Mouse (Mus musculus) adrenal gland, adult 2 months (tissue): ENCODE data around the gene Ptprn2. TPM values are rescaled to one million over a fixed set of nuclear protein-coding genes. Genes with fewer than 3 reads are reported as not detected.

Experiments used
- DNase-seq: peaks from one replicate; pipeline ENCODE4 v3.0.0; 2021
- polyA plus RNA-seq: library from polyadenylated mRNA; depleted of rRNA; stranded (reverse); fragments of >200 nt; gene quantifications from 2 replicates; pipeline ENCODE4 v1.2.3, GENCODE M21; 2012
- total RNA-seq, 2 experiments: library from RNA; stranded (reverse); gene quantifications; 2 replicates each; pipeline ENCODE4 v1.2.3; 2021

The Ptprn2 gene
- total and polyA plus RNA-seq, 3 experiments: 17.4 to 25.4 (median 18.7) TPM

- DNase-seq: no peak
Measured at GRCm38 (mm10) chr12:116976981-116977380, 491.5 kb downstream of the Ptprn2 start.

GRCm38 (mm10) chr12:116978201-116978600 is 492.7 kb downstream of the Ptprn2 start:
- DNase-seq: peak; percentile 46

DNA sequence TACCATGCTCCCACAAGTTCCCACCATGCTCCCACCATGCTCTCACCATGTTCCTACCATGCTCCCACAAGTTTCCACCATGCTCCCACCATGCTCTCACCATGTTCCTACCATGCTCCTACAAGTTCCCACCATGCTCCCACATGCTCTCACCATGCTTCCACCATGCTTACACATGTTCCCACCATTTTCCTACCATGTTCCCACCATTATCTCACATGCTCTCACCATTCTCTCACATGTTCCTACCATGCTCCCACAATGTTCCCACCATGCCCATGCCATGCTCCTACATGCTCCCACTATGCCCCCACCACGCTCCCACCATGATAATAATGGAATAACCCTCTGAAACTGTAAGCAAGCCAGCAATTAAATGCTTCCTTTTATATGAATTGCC is 495.8 kb downstream of the Ptprn2 start:
- no peak for DNase-seq

- DNase-seq: no peak
Measured at GRCm38 (mm10) chr12:116989144-116989543, 503.6 kb downstream of the Ptprn2 start.

- DNase-seq: no peak
Measured at GRCm38 (mm10) chr12:117001546-117002148, 516.1 kb downstream of the Ptprn2 start.

DNA sequence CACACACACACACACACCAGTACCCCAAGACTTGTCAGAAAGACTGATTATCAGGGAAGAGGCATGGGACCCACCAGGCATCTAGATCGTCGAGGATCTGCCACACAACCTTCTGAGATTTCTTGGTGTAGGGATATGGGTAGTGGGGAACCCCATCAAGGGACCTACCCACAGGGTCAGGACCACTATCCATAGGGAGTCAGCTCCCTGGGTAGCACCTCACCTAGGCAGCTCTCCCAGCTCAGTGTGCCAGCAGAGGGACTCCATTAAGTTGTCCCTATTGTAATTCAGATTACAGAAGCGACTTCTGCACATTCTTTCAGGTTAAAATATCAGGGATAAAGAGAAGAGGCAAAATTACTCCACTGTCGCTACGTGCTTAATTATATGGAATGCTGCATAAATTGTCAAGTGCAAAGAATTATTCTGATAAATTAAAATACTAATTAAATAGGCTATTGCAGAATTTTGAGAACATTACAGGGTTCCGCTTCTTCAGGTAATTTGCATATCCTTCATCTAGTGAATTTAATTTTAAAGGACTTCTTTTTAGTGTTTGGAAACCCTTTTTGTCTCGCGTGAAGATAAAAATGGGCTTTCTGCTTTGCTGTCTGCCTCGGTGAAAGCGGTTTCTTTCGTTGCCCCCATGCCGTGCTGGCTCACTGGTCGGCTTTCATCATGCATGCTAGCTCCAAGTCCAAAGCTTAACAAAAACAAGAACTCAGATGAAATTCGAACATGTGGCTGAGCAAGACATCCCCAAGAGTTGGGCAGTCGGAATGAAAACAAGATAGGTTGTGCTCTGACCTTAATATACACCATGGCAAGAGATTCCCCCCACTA is 531.5 kb downstream of the Ptprn2 start:
- DNase-seq: no peak

- no peak for DNase-seq
Measured at GRCm38 (mm10) chr12:117017912-117018311, 532.4 kb downstream of the Ptprn2 start.

GRCm38 (mm10) chr12:117023235-117023634 is 537.7 kb downstream of the Ptprn2 start:
- no peak for DNase-seq

DNA sequence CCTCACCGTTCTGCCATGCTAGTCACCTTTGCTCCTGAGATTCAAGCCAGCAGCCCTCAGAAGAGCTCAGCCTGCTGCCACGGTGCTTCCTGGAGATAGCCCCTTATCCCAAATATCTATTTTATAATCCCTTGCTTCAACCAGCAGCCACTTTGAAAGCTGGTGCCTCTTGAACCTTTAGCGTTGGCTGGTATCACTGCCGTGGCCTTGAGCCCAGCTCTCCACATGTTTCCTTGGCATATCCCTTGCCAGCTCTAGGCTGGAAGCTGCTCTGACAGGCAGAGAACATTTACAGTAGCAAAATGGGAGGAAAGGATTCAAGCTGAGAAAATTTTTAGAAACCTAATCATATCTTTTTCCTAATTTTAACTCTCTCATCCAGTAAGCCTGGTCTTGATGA is 539.4 kb downstream of the Ptprn2 start:
- DNase-seq: peak; percentile 47

DNA sequence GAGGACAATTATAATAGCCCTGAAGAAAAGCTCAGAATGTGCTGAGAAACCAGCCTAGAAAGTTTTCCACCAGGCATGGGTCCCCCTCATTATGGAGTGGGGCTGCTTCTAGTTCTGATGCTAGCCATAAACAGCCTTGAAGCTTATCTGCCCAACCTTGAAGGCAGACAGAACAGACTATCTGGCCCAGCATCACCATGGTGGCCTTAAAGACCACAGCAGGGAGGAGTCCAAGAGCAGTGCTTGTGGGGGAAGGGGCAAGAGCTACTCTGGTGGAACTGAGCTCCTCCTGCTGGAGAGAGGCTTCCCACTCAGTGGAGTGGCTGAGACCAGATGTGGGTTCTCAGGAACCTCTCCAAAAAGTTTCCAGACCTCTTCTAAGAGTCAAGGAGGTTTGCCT is 540.2 kb downstream of the Ptprn2 start:
- peak; percentile 49 for DNase-seq

GRCm38 (mm10) chr12:117027351-117027750 is 541.8 kb downstream of the Ptprn2 start:
- peak; percentile 79 for DNase-seq

DNA sequence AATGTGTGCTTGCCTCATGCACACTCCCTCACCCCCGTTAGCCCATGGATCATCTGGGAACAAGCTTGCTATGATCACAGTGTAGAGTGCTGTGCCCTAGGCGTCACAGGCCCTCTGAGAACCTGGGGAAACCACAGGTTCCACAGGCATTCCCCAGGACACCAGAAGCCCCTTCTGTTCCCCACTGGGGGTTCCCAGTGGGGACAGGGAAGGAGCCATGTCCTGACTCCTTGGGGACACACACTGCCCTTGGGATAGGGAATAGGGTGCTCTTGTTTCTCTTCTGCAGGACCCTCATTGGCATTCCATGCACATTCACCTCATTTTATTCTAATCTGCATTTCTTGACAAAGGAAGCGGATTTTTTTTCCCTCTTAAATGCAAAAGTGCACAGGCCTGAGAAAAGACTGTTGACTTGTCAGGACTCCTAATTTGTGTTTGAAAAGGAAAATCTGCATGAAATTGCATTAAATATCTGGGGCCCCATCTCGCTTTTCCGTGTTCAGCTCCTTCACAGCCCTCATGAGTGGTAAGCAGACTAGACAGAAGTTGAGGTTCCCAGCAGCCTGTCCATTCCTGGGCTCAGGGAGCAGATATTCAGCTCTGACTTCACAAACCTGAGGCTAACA is 542.9 kb downstream of the Ptprn2 start:
- no peak for DNase-seq

DNA sequence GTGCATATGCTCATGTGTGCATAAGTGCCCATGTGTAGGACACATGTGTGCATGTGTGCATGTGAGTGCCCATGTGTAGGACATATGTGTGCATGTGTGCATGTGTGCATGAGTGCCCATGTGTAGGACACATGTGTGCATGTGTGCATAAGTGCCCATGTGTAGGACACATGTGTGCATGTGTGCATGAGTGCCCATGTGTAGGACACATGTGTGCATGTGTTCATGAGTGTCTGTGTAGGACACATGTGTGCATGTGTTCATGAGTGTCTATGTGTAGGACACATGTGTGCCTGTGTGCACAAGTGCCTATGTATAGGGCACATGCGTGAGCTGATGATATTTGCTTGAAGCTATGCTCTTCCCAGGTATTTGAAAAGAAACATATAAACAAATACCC is 547.7 kb downstream of the Ptprn2 start:
- DNase-seq: no peak

- peak; percentile 25 for DNase-seq
Measured at GRCm38 (mm10) chr12:117034506-117034905, 549.0 kb downstream of the Ptprn2 start.

DNA sequence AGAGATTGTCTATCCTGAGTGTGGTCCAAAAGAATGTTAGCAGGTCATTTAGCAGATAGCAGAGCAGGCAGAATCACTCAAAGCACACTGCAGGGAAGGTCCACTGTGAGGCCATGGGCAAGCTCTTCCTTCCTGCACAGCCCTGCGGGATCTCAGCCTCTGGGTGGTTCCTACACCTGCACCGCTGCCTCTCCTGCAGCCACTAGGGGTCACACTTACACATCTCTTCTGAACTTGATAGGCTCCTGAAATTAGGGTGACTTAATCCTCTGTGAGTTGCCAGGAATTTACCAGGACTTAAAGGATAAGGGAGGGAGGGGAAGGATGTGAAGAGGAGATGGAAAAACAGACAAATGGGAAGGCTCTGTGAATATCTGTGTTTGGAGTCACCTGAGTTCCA is 549.7 kb downstream of the Ptprn2 start:
- peak; percentile 69 for DNase-seq

GRCm38 (mm10) chr12:117039411-117039810 is 553.9 kb downstream of the Ptprn2 start:
- DNase-seq: no peak

DNA sequence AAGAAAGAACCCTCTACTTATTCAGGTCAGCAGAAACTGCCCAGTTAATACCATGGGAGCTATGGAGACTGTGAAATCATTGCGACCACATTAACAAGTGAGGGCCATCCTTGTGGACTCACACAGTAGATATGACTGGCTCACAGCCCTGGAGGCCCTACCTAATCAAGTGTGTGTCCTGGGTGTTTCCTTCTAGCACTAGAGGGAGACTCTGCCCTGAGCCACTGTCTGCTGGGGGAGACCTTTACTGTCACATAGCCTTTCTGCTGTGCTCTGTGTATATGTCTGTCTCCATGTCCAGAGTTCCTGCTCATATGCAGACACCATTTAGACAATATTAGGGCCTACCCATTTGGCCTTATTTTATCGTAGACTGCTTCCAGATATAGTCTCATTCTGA is 555.9 kb downstream of the Ptprn2 start:
- no peak for DNase-seq

- DNase-seq: no peak
Measured at GRCm38 (mm10) chr12:117042706-117043105, 557.2 kb downstream of the Ptprn2 start.

DNA sequence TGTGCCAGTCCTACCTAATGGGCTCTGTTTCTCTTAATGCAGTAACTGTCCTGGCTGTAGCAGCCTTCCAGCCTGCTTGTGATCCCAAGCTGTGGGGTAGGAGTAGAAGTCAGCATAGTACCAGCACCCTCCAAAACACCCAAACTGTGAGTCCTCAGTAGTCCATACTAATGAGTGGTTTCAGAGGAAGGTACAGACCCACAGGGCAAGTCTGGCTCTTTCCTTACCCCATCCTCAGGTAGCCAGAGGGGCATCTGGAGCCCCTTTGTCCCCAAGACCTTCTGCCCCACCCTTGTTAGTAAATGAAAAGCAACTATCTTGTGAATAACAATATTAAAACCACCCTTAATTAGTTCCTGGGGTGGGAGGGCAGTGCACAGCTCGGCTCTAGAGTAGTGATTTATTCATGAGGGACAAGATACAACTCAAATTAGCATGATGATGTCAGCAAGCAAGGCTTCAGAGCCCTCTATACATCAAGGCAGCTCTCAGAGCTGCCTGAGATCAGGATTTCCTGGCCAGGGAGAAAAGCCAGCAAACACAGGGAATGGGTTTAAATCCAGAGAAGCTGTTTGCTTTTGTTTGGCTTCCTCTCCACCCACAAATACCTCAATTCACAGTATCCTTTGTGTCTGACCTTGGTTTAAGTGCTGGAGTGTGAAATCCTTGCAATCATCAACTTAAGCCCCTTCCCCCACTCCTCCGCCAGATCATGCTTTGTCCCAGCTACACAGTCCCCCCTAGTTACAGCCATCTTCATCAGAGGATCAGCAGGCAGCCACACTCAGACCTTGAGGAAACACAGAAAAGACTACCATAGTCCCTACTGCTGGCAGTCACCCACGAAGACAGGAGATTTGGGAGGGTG is 562.1 kb downstream of the Ptprn2 start:
- no peak for DNase-seq

DNA sequence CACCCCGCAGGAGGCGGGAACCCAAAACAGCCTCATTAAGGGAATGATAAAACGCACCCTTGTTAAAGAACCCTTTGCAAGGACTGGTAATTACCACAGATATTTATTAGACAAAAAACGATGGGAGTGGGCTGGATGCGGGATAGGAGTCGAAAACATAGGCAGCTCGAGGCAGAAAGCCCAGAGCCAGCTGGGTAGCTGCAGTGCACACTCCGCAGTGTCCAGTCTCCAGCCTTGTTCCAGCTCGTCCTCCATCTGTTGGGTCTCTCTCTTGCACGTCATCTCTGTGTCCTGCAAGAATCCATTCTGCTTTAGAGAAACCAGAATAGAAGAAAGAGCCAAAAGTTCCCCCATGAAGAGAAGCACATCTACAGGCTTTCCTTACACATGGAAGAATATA is 564.3 kb downstream of the Ptprn2 start:
- DNase-seq: no peak

DNA sequence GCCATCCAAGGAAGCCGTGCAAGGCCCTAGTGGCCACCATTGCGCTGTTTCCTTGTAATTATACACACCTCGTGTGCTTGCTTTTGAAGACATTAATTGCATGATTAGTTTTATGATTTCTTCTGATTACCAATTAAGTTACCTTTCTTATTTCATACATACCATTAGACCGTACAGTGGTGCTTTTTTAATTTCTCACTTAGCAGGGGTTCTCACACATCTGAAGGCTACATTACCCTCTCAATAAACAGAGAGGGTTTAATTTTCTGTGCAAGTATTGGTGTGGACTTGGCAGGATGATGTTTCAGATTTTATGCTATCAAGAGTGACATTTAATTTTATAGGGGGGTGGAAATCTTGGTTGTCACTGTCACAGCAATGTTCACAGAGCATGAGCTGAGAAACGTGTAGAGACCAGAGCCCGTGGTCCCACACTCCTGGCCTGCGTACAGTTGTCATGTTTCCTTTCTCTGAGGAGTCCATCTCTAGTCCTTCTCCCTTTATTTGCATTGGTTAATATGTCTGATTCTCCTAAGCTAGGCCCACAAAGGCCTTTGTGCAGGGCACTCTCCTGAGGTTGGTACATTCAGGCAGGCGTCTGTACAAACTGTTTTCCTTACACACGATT is 567.8 kb downstream of the Ptprn2 start:
- DNase-seq: no peak
